Mouse (Mus musculus) intestine, postnatal 0 days (tissue): ENCODE measurements around the gene Gm5901. TPM values are rescaled to one million over a fixed set of nuclear protein-coding genes. Genes with fewer than 3 reads are reported as not detected.
A peak's percentile ranks its signal among the peaks of the same experiment; 100 is the strongest.

Experiments
- ATAC-seq: fragments of 200-750 bp; cut with Nextera tagmentation; 2 replicates; pipeline ENCODE4 v1.8.0; 2017; ENCODE audit warnings: mild to moderate bottlenecking, moderate TSS enrichment, moderate library complexity
- H3K27ac ChIP-seq: fragments of 300-500 bp; sonication (generic); 2 replicates; pipeline ENCODE4 v1.5.1; 2014; ENCODE audit warnings: mild to moderate bottlenecking, low read depth, low read length, moderate library complexity
- H3K27me3 ChIP-seq: fragments of 300-500 bp; sonication (generic); replicated peaks from 2 replicates; pipeline ENCODE4 v1.6.1; 2014; ENCODE audit warnings: low read length, mixed read lengths; ENCODE audit not compliant: control insufficient read depth, insufficient read depth
- H3K36me3 ChIP-seq: fragments of 300-500 bp; sonication (generic); 2 replicates; pipeline ENCODE4 v1.6.1; 2014; ENCODE audit warnings: mild to moderate bottlenecking, moderate library complexity; ENCODE audit not compliant: control insufficient read depth, insufficient read depth
- H3K4me1 ChIP-seq: fragments of 300-500 bp; sonication (generic); replicated peaks from 2 replicates; pipeline ENCODE4 v1.6.1; 2014; ENCODE audit warnings: antibody characterized with exemption, low read length, mixed read lengths; ENCODE audit not compliant: control insufficient read depth, insufficient read depth
- H3K4me2 ChIP-seq: fragments of 300-500 bp; sonication (generic); replicated peaks from 2 replicates; pipeline ENCODE4 v1.6.1; 2014; ENCODE audit warnings: low read depth, mild to moderate bottlenecking, moderate library complexity
- H3K4me3 ChIP-seq: fragments of 300-500 bp; sonication (generic); 2 replicates; pipeline ENCODE4 v1.5.1; 2014; ENCODE audit warnings: low read depth, low read length
- H3K9ac ChIP-seq: fragments of 300-500 bp; sonication (generic); 2 replicates; pipeline ENCODE4 v1.6.1; 2014; ENCODE audit warnings: mild to moderate bottlenecking, low read depth, low read length
- H3K9me3 ChIP-seq: fragments of 300-500 bp; sonication (generic); 2 replicates; pipeline ENCODE4 v1.6.1; 2016; ENCODE audit warnings: mixed run types; ENCODE audit not compliant: control insufficient read depth
- CTCF ChIP-seq: sonication (generic); IDR thresholded peaks from 2 replicates; pipeline ENCODE4 v1.5.1; 2016; ENCODE audit warnings: low read depth, mild to moderate bottlenecking, control low read depth, antibody characterized with exemption, moderate library complexity
- WGBS: fragments of 180-500 bp; shearing (Covaris S2); extraction: QIAGEN DNeasy Blood & Tissue Kit; methylation state at CpG from one replicate; pipeline ENCODE4 v1.1.7; 2014; 5-methylcytosine and 5-hydroxymethylcytosine counted together
- polyA plus RNA-seq: library from polyadenylated mRNA; unstranded; fragments of >200 nt; fragmentation: Nextera tagmentation; extraction: Ambion mirVana; gene quantifications from 2 replicates; pipeline ENCODE4 v1.2.1, GENCODE M21; 2015

The Gm5901 gene
- polyA plus RNA-seq, 1 experiment from 2014 or later, result not detected

DNA sequence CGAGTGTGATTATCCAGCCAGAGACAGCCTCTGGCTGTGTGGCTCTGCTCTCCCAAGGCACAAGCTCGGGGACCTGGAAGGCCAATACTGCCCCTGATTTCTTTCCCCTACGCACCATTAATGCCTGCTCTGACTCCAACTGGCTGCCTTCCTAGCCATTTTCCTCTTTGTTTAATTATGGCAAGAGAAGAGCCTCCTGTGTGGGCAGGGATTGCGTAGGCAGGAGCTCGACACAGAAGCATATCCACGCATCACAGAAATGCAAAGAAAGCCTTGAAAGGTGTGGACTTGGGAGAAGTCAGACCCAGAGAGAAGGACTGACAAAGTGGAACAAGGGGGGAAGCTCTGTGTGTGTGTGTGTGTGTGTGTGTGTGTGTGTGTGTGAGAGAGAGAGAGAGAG is 39.5 kb downstream of the Gm5901 start:
- Histone ChIP-seq H3K27me3 (no peaks in the 10 kb centered on the region), H3K9me3 (no peaks in the 10 kb centered on the region), H3K4me3 (no peak overlapping the region), H3K4me1 (no peaks in the 10 kb centered on the region), H3K9ac (no peak overlapping the region), H3K36me3 (no peaks in the 10 kb centered on the region), H3K4me2 (no peak overlapping the region), H3K27ac (no peak overlapping the region)
- no peak for TF ChIP-seq CTCF
- 45% methylated on average over 6 of the region's 6 CpGs for WGBS
- no peak for ATAC-seq

DNA sequence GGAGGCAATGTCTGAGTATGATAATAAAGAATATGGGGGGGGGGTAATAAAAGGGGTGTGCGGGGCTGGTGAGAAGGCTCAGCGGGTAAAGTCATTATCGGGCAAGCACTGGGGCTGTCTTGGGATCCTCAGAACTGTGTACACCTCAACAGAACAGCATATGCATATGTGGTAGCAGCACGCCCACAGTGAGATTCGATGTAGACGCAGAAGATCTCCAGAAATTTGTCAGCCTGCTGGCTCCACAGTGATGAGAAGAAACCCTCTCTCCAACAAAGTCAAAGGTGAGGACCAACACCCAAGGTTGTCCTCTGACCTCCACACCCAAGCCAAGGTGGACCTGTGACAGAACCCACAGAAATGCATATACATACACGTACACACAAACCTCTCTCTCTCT is 41.7 kb downstream of the Gm5901 start:
- no peak overlapping the region for H3K4me2 ChIP-seq
- 85% methylated on average over 7 of the region's 7 CpGs for WGBS
- no peaks in the 10 kb centered on the region for H3K9me3 ChIP-seq
- ATAC-seq, result no peak
- no peaks in the 10 kb centered on the region for H3K4me1 ChIP-seq
- no peak for TF ChIP-seq CTCF
- no peak overlapping the region for H3K4me3 ChIP-seq
- H3K27me3 ChIP-seq, result no peaks in the 10 kb centered on the region
- H3K27ac ChIP-seq, result no peak overlapping the region
- H3K36me3 ChIP-seq, result no peaks in the 10 kb centered on the region
- H3K9ac ChIP-seq, result no peak overlapping the region

DNA sequence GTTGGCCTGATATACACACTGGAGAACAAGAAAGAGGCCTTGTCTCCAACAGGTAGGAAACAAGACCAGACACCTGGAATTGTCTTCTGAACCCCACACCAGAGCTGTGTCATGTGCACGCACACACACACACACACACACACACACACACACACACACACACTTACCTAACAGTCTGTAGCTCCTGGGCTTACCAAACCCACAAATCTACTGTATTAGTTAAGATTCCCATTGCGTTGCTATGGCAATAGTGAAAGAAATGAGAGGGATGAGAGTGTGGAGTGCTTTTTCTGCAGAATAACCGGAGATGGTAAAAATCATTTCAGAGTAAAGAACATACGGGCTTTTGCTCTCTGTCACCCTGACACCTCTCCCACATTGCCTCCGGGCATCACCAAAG is 43.3 kb downstream of the Gm5901 start:
- Histone ChIP-seq H3K9me3 (no peaks in the 10 kb centered on the region), H3K4me2 (no peak overlapping the region), H3K4me1 (no peaks in the 10 kb centered on the region), H3K36me3 (no peaks in the 10 kb centered on the region), H3K4me3 (no peak overlapping the region), H3K27me3 (no peaks in the 10 kb centered on the region), H3K27ac (no peak overlapping the region), H3K9ac (no peak overlapping the region)
- TF ChIP-seq CTCF, result no peak
- no peak for ATAC-seq
- 87% methylated on average over 5 of the region's 5 CpGs for WGBS

DNA sequence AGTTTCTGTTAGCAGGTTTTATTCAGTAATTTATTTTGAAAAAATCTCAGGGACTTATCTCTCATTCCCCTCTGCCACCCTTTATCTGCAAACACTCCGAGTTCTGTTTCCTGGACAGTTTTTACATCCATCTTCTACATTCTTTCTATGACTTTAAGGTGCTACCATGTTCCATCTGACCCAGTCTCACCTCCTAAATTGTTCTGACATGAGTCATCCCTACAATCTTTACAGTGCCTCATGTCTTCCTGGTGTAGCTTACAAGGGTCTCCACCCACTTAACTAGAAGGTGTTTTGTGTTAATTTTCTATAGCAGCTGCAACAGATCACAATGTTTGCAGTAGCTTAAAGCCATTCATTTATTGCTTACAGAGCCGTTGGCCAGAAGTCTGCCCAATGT is 46.1 kb downstream of the Gm5901 start:
- H3K4me2 ChIP-seq, result no peak overlapping the region
- no peak overlapping the region for H3K27ac ChIP-seq
- H3K36me3 ChIP-seq, result no peaks in the 10 kb centered on the region
- no peaks in the 10 kb centered on the region for H3K9me3 ChIP-seq
- no peak overlapping the region for H3K9ac ChIP-seq
- no peak overlapping the region for H3K4me3 ChIP-seq
- H3K4me1 ChIP-seq, result no peaks in the 10 kb centered on the region
- TF ChIP-seq CTCF, result no peak
- 13% methylated on average over 2 of the region's 2 CpGs for WGBS
- no peak for ATAC-seq
- H3K27me3 ChIP-seq, result peaks cover 12% of the 10 kb centered on the region

DNA sequence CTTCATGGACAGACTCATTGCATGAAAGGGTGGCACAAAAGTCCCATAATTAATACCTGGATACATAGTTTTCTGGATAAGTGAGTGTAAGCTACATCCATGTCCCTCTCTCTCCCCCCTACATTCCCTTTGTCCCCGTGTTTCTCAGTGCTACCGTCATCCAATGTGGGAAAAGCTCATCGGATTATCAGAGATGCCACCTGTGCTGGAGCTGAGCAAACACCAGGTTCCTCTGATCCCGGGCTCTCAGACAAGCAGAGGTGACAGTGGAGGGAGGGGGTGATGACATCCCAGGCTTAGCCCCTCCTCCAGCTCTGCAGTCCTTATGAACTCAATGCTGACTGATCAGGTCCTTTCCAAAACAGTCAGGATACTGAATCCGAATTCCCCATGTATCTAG is 49.5 kb downstream of the Gm5901 start:
- no peaks in the 10 kb centered on the region for H3K36me3 ChIP-seq
- TF ChIP-seq CTCF, result no peak
- WGBS, result 18% methylated on average over 5 of the region's 5 CpGs
- H3K4me2 ChIP-seq, result no peak overlapping the region
- no peak for ATAC-seq
- no peaks in the 10 kb centered on the region for H3K4me1 ChIP-seq
- no peak overlapping the region for H3K27ac ChIP-seq
- no peaks in the 10 kb centered on the region for H3K9me3 ChIP-seq
- H3K4me3 ChIP-seq, result no peak overlapping the region
- peaks cover 18% of the 10 kb centered on the region for H3K27me3 ChIP-seq
- H3K9ac ChIP-seq, result no peak overlapping the region

DNA sequence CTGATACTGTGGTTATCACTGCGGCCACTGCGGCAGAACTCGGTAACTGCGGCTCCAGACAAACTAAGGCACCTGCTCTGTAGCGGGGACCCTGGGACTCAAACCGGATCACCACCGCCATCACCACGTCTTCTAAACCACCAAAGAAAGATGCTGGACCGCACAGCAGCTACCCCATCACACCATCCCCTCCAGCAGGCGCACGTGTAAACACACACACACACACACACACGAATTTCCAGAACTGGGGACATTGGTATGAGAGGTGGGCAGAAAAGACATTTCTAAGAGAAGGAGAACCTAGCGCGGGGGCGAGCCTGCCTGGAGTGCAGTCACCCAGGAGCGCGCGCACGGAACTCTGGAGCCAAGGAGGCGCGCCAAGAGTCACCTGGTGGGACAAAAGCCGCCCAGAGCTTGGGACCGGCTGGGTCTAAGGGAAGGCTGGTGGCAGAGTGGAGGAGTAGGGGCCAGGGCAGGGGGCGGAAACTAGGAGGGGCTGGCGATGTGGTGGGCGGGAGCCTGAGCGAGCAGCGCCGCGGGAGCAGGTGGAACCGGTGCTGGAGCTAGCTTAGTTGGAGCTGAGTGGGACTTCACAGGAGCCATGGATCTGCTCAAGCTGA is 50.7 kb downstream of the Gm5901 start, which contains the start of gene Cckbr:
Cckbr (plus strand) TSS at position 308 of the 620 bp plus-strand sequence.
- 2% methylated on average over 29 of the region's 31 CpGs for WGBS

DNA sequence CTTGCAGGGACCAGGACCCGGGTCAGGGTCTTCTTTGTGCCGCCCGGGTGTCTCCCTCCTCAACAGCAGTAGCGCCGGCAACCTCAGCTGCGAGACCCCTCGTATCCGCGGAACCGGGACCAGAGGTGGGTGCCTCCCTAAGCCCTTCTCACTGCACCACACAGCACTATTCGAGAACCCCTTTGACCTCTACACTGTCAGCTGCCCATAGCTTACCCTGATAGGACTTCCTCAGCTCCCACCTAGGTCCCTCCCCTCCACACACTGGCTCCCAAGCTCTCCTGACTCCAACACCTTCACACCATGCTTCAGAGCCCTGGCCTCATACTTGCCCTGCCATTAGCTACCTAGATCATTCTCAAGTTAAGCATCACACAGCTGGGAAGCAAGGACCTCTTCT is 51.2 kb downstream of the Gm5901 start:
- Histone ChIP-seq H3K9me3 (no peaks in the 10 kb centered on the region), H3K36me3 (no peaks in the 10 kb centered on the region), H3K27me3 (peaks cover 18% of the 10 kb centered on the region), H3K4me2 (peak overlapping the region; percentile 52), H3K9ac (no peak overlapping the region), H3K4me3 (peak overlapping the region; percentile 26; the same call in 1 of the 2 replicates), H3K4me1 (no peaks in the 10 kb centered on the region), H3K27ac (no peak overlapping the region)
- WGBS, result 5% methylated on average over 11 of the region's 11 CpGs
- no peak for ATAC-seq
- no peak for TF ChIP-seq CTCF

More for the DNA sequence above, 50.7 kb downstream of the Gm5901 start, which contains the start of gene Cckbr:
- no peak within 1 kb of the TSS for H3K27ac ChIP-seq
- ATAC-seq, result 0 out of 2 replicates have a peak, but pooled peaks have one; percentile 6
- TF ChIP-seq CTCF, result no peak
- H3K9me3 ChIP-seq, result no peaks in the 10 kb centered on the region
- H3K27me3 ChIP-seq, result peaks cover 18% of the 10 kb centered on the region
- no peak within 1 kb of the TSS for H3K9ac ChIP-seq
- H3K36me3 ChIP-seq, result no peaks in the 10 kb centered on the region
- H3K4me1 ChIP-seq, result no peaks in the 10 kb centered on the region
- H3K4me2 ChIP-seq, result peak within 1 kb of the TSS; percentile 52
- H3K4me3 ChIP-seq, result peak within 1 kb of the TSS; percentile 26

Other genes with a start within 250 kb of the Gm5901 start
- gene Olfr683, start 228.0 kb upstream of the Gm5901 start, polyA plus RNA-seq, result not detected in 2 replicates
- not detected in 2 replicates for gene Olfr684, start 211.4 kb upstream of the Gm5901 start, polyA plus RNA-seq
- gene Olfr685, start 189.0 kb upstream of the Gm5901 start, polyA plus RNA-seq, result not detected in 2 replicates
- gene Olfr686, start 167.6 kb upstream of the Gm5901 start, polyA plus RNA-seq, result not detected in 2 replicates
- not detected in 2 replicates for gene Olfr688, start 86.9 kb upstream of the Gm5901 start, polyA plus RNA-seq
- not detected in 2 replicates for gene Olfr689, start 63.9 kb upstream of the Gm5901 start, polyA plus RNA-seq
- not detected in 2 replicates for gene Olfr690, start 40.9 kb upstream of the Gm5901 start, polyA plus RNA-seq
- gene Olfr691, start 32.8 kb upstream of the Gm5901 start, polyA plus RNA-seq, result not detected in 2 replicates
- gene Olfr692, start 6.8 kb upstream of the Gm5901 start, polyA plus RNA-seq, result not detected in 2 replicates
- 30.5 and 36.9 TPM in 2 replicates for gene Fam160a2, start 25.0 kb downstream of the Gm5901 start, polyA plus RNA-seq
- gene Cnga4, start 29.5 kb downstream of the Gm5901 start, polyA plus RNA-seq, result not detected in 2 replicates
- gene Cckbr, start 50.7 kb downstream of the Gm5901 start, polyA plus RNA-seq, result 0.09 and 0.17 TPM in 2 replicates
- 79.9 and 80.1 TPM in 2 replicates for gene Cavin3, start 107.3 kb downstream of the Gm5901 start, polyA plus RNA-seq
- 22.4 and 25.4 TPM in 2 replicates for gene Smpd1, start 179.3 kb downstream of the Gm5901 start, polyA plus RNA-seq
- 13.5 and 14.0 TPM in 2 replicates for gene Apbb1, start 206.6 kb downstream of the Gm5901 start, polyA plus RNA-seq
- gene Hpx, start 225.1 kb downstream of the Gm5901 start, polyA plus RNA-seq, result 0.68 and 1.1 TPM in 2 replicates